ENCODE assay signal across 9 mouse cellular contexts in the genomic region with DNA sequence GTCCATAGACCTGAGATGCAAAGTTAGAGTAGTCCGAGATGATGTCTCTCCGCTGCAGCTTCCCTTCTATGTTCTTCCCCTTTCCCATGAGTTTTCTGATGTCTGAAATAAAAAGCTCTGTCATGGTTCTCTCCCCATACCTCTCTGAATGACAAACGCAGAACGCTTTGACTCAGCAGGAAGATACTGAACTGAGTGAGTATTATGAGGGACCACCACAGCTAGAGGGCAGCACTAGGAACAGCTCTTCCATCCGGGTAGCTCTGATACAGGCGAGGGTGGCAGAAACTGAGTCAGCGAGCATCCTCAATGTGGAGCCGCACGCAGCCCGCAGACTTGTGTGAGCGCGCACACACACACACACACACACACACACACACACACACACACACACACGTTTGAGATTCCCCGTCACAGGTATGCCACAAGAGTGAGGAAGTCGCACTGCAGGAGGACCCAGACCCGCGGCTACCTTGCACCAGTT. TPM values are rescaled to one million over a fixed set of nuclear protein-coding genes. Genes with fewer than 3 reads are reported as not detected.
DNase-seq lines count a peak whose midpoint lies in the region; ATAC-seq and TF ChIP-seq lines count a peak whose summit lies in the region.
"Had no signal": no experiment of that assay in that cellular context is flagged by ENCODE, and none has a peak within 500 bp of the region (broad histone marks: within the 10 kb centered on the region; RNA-seq: fewer than 3 reads in every experiment).

No protein-coding gene starts in this region.

- H3K27me3 ChIP-seq in hindbrain, embryonic 10.5 days (ENCODE audit: insufficient read depth, poor library complexity, severe bottlenecking): no peaks in the 10 kb centered on the region
- H3K27me3 ChIP-seq in lung, embryonic 16.5 days (ENCODE audit: control insufficient read depth, insufficient read depth, low read depth, low read length): no peaks in the 10 kb centered on the region

- TF ChIP-seq POLR2A in bone marrow macrophage, adult 2 months (IDR thresholded peaks at IDR 0.05; ENCODE audit: borderline replicate concordance, low read depth, low read length): no peak
- no peak for TF ChIP-seq POLR2A in embryonic fibroblast, embryonic 13.5 days (IDR thresholded peaks at IDR 0.05; ENCODE audit: low read depth, low read length)

- 35% methylated on average over 17 of the region's 17 CpGs for WGBS in hindbrain, embryonic 10.5 days
- 25% methylated on average over 17 of the region's 17 CpGs for WGBS in lung, embryonic 16.5 days

- H3K4me2 ChIP-seq in lung, embryonic 16.5 days (ENCODE audit: low read depth, low read length): peak overlapping the region; percentile 35; the same call in 1 of the 2 replicates

- H3K27ac ChIP-seq in bone marrow macrophage, adult 2 months (ENCODE audit: insufficient read depth, low read depth, low read length): no peak overlapping the region
- H3K27ac ChIP-seq in embryonic fibroblast, embryonic 13.5 days (ENCODE audit: insufficient read depth, low read length): no peak overlapping the region
- no peak overlapping the region for H3K27ac ChIP-seq in hindbrain, embryonic 10.5 days
- no peak overlapping the region for H3K27ac ChIP-seq in lung, embryonic 16.5 days (ENCODE audit: low read length)
- H3K27ac ChIP-seq: macrophage had no signal

- 0 out of 2 replicates have a peak, but pooled peaks have one; percentile 24 for TF ChIP-seq CTCF in bone marrow macrophage, adult 2 months (IDR thresholded peaks at IDR 0.05; ENCODE audit: low read depth, low read length)
- TF ChIP-seq CTCF in embryonic fibroblast, embryonic 13.5 days (IDR thresholded peaks at IDR 0.05; ENCODE audit: borderline replicate concordance, insufficient read depth, low read length): peak; percentile 62; the same call in 1 of the 2 replicates

- H3K36me3 ChIP-seq in hindbrain, embryonic 10.5 days: no peaks in the 10 kb centered on the region
- no peaks in the 10 kb centered on the region for H3K36me3 ChIP-seq in lung, embryonic 16.5 days (ENCODE audit: control insufficient read depth, insufficient read depth, low read length)

- no peaks in the 10 kb centered on the region for H3K4me1 ChIP-seq in bone marrow macrophage, adult 2 months (ENCODE audit: control insufficient read depth, insufficient read depth, low read length)
- H3K4me1 ChIP-seq in embryonic fibroblast, embryonic 13.5 days (ENCODE audit: control insufficient read depth, insufficient read depth, low read length): no peaks in the 10 kb centered on the region
- no peaks in the 10 kb centered on the region for H3K4me1 ChIP-seq in hindbrain, embryonic 10.5 days (replicated peaks)
- H3K4me1 ChIP-seq in lung, embryonic 16.5 days (replicated peaks; ENCODE audit: control insufficient read depth, insufficient read depth, low read length): no peaks in the 10 kb centered on the region

- DNase-seq in ES-CJ7 (ENCODE audit: low read depth, low spot score): peak; percentile 91
- DNase-seq in hindbrain, embryonic 10.5 days (ENCODE audit: low spot score): peak; percentile 63
- DNase-seq in layer of hippocampus, postnatal 10 days (ENCODE audit: low spot score in 2 of 2): peak; percentile 72 to 77
- DNase-seq in retina, postnatal 1 day: peak; percentile 79
- DNase-seq in MN1 (ENCODE audit: low spot score): no peak

- no peak for ATAC-seq in lung, embryonic 16.5 days (ENCODE audit: low read depth)

- H3K9me3 ChIP-seq in hindbrain, embryonic 10.5 days: no peaks in the 10 kb centered on the region
- H3K9me3 ChIP-seq in lung, embryonic 16.5 days (ENCODE audit: control insufficient read depth, low read length): no peaks in the 10 kb centered on the region

- H3K9ac ChIP-seq in lung, embryonic 16.5 days (ENCODE audit: low read length): no peak overlapping the region

- no peak overlapping the region for H3K4me3 ChIP-seq in bone marrow macrophage, adult 2 months (ENCODE audit: insufficient read depth, low read length)
- no peak overlapping the region for H3K4me3 ChIP-seq in embryonic fibroblast, embryonic 13.5 days (ENCODE audit: insufficient read depth, low read length)
- H3K4me3 ChIP-seq in hindbrain, embryonic 10.5 days: peak overlapping the region; percentile 34; the same call in 1 of the 2 replicates
- no peak overlapping the region for H3K4me3 ChIP-seq in lung, embryonic 16.5 days (ENCODE audit: low read length)

RNA-seq across cellular contexts. Expression of a gene that starts 20.4 kb away (rescaled TPM):
- polyA plus RNA-seq in bone marrow macrophage, adult 2 months (2012; ENCODE audit: insufficient read depth, insufficient read length, missing spikeins): not detected in 2 replicates
- polyA plus RNA-seq in embryonic fibroblast, embryonic 13.5 days (2011; ENCODE audit: insufficient read length, low read depth, missing spikeins): not detected in 2 replicates
- 0.60 and 2.0 TPM in 2 replicates for polyA plus RNA-seq in hindbrain, embryonic 10.5 days (2016; fragmentation: Nextera tagmentation; extraction: Ambion mirVana)
- 1 to 10 TPM; 1.7 to 1.8 TPM for total RNA-seq in layer of hippocampus, postnatal 10 days (2021)
- polyA plus RNA-seq in lung, embryonic 16.5 days (2015; fragmentation: Nextera tagmentation; extraction: Ambion mirVana): 1.9 and 2.6 TPM in 2 replicates
- polyA plus RNA-seq: macrophage had no signal

RNA-seq across cellular contexts. Expression of a gene that starts 25.3 kb away (rescaled TPM):
- 115 and 119 TPM in 2 replicates for polyA plus RNA-seq in bone marrow macrophage, adult 2 months (2012; ENCODE audit: insufficient read depth, insufficient read length, missing spikeins)
- 93.2 and 102 TPM in 2 replicates for polyA plus RNA-seq in embryonic fibroblast, embryonic 13.5 days (2011; ENCODE audit: insufficient read length, low read depth, missing spikeins)
- polyA plus RNA-seq in hindbrain, embryonic 10.5 days (2016; fragmentation: Nextera tagmentation; extraction: Ambion mirVana): 142 and 146 TPM in 2 replicates
- total RNA-seq in layer of hippocampus, postnatal 10 days (2021): 10 to 100 TPM; 66.5 to 94.2 TPM
- polyA plus RNA-seq in lung, embryonic 16.5 days (2015; fragmentation: Nextera tagmentation; extraction: Ambion mirVana): 142 and 143 TPM in 2 replicates

RNA-seq across cellular contexts. Expression of a gene that starts 25.3 kb away (rescaled TPM):
- polyA plus RNA-seq in bone marrow macrophage, adult 2 months (2012; ENCODE audit: insufficient read depth, insufficient read length, missing spikeins): not detected in 2 replicates
- 1.4 TPM in 1 of 2 replicates, not detected in the other for polyA plus RNA-seq in embryonic fibroblast, embryonic 13.5 days (2011; ENCODE audit: insufficient read length, low read depth, missing spikeins)
- not detected in 2 replicates for polyA plus RNA-seq in hindbrain, embryonic 10.5 days (2016; fragmentation: Nextera tagmentation; extraction: Ambion mirVana)
- not detected for total RNA-seq in layer of hippocampus, postnatal 10 days (2021)
- 0.55 TPM in 1 of 2 replicates, not detected in the other for polyA plus RNA-seq in lung, embryonic 16.5 days (2015; fragmentation: Nextera tagmentation; extraction: Ambion mirVana)
- polyA plus RNA-seq: macrophage had no signal

RNA-seq across cellular contexts. Expression of a gene that starts 26.9 kb away (rescaled TPM):
- polyA plus RNA-seq in bone marrow macrophage, adult 2 months (2012; ENCODE audit: insufficient read depth, insufficient read length, missing spikeins): not detected in 2 replicates
- not detected in 2 replicates for polyA plus RNA-seq in embryonic fibroblast, embryonic 13.5 days (2011; ENCODE audit: insufficient read length, low read depth, missing spikeins)
- not detected in 2 replicates for polyA plus RNA-seq in hindbrain, embryonic 10.5 days (2016; fragmentation: Nextera tagmentation; extraction: Ambion mirVana)
- total RNA-seq in layer of hippocampus, postnatal 10 days (2021): not detected
- polyA plus RNA-seq in lung, embryonic 16.5 days (2015; fragmentation: Nextera tagmentation; extraction: Ambion mirVana): 0.19 TPM in 1 of 2 replicates, not detected in the other
- polyA plus RNA-seq: macrophage had no signal

RNA-seq across cellular contexts. Expression of a gene that starts 40.5 kb away (rescaled TPM):
- polyA plus RNA-seq in bone marrow macrophage, adult 2 months (2012; ENCODE audit: insufficient read depth, insufficient read length, missing spikeins): not detected in 2 replicates
- polyA plus RNA-seq in embryonic fibroblast, embryonic 13.5 days (2011; ENCODE audit: insufficient read length, low read depth, missing spikeins): 0.60 and 1.0 TPM in 2 replicates
- 0.68 and 1.6 TPM in 2 replicates for polyA plus RNA-seq in hindbrain, embryonic 10.5 days (2016; fragmentation: Nextera tagmentation; extraction: Ambion mirVana)
- total RNA-seq in layer of hippocampus, postnatal 10 days (2021): under 1 TPM; 0.23 to 0.42 TPM
- polyA plus RNA-seq in lung, embryonic 16.5 days (2015; fragmentation: Nextera tagmentation; extraction: Ambion mirVana): 8.9 and 9.1 TPM in 2 replicates
- polyA plus RNA-seq: macrophage had no signal
